Mouse (Mus musculus) lung, postnatal 0 days (tissue): ENCODE data around the gene Erbb2.

Experiments
- CTCF ChIP-seq: IDR thresholded peaks from 2 replicates; pipeline ENCODE4 v1.5.1; 2016; ENCODE audit warnings: antibody characterized with exemption, mild to moderate bottlenecking
- EP300 ChIP-seq: IDR thresholded peaks from 2 replicates; pipeline ENCODE4 v1.6.1; 2016; ENCODE audit warnings: antibody characterized with exemption, mild to moderate bottlenecking, control low read depth

DNA sequence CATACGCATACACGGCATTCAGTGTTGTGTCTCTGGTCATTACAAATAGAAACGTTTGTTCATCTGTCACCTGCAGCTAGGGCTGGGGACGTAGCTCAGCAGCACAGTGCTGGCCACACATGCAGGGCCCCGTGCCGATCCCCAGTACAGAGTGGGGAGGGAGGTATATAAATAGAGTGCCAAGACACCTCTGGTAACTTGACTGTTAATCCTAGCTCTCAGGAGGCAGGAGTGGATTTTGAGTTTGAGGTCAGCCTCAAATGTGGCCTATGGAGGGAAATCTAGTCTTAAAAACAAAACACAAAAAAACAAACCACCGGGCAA, 44.4 kb upstream of the Erbb2 start:
- TF ChIP-seq CTCF (no peak), EP300 (no peak)
